12 mouse cellular contexts compared by ENCODE assay signal in genomic region chr3:89870472-89871271, GRCm38 (mm10). TPM values are rescaled to one million over a fixed set of nuclear protein-coding genes. Genes with fewer than 3 reads are reported as not detected.
DNase-seq lines count a peak whose midpoint lies in the region; ATAC-seq and TF ChIP-seq lines count a peak whose summit lies in the region.
"Had no signal": no experiment of that assay in that cellular context is flagged by ENCODE, and none has a peak within 500 bp of the region (broad histone marks: within the 10 kb centered on the region; RNA-seq: fewer than 3 reads in every experiment).

No protein-coding gene starts in this region.

- 72% methylated on average over 22 of the region's 22 CpGs for WGBS in heart, embryonic 16.5 days
- 76% methylated on average over 22 of the region's 22 CpGs for WGBS in heart, embryonic 10.5 days
- 68% methylated on average over 22 of the region's 22 CpGs for WGBS in liver, embryonic 11.5 days
- 49% methylated on average over 22 of the region's 22 CpGs for WGBS in thymus, adult 2 months

- no peak for DNase-seq in heart, embryonic 10.5 days (ENCODE audit: low spot score)
- peak; percentile 52 for DNase-seq in T-cell, adult 2 months (ENCODE audit: low spot score)
- no peak for DNase-seq in liver, embryonic 11.5 days (ENCODE audit: low spot score)
- DNase-seq in thymus, adult 2 months: peak; percentile 49
- no peak for DNase-seq in cerebellum, adult 18-20 months
- no peak for DNase-seq in ovary, adult 18-20 months (ENCODE audit: low spot score)
- no peak for DNase-seq in adrenal gland, postnatal 36 days
- DNase-seq: adrenal gland, adult 2 months; cerebellum, postnatal 10 days; kidney, postnatal 36 days had no signal

- H3K27me3 ChIP-seq in heart, embryonic 16.5 days (ENCODE audit: control insufficient read depth, insufficient read depth, low read length): no peaks in the 10 kb centered on the region
- H3K27me3 ChIP-seq in heart, embryonic 10.5 days (ENCODE audit: insufficient read depth, poor library complexity, severe bottlenecking): no peaks in the 10 kb centered on the region
- no peaks in the 10 kb centered on the region for H3K27me3 ChIP-seq in liver, embryonic 11.5 days (replicated peaks; ENCODE audit: control insufficient read depth, insufficient read depth, low read length)
- H3K27me3 ChIP-seq in thymus, adult 2 months (ENCODE audit: control insufficient read depth, insufficient read depth, low read length): no peaks in the 10 kb centered on the region
- H3K27me3 ChIP-seq: forebrain, embryonic 13.5 days had no signal

- TF ChIP-seq CTCF in thymus, adult 2 months (IDR thresholded peaks at IDR 0.05; ENCODE audit: borderline replicate concordance, control insufficient read depth, extremely low read depth, insufficient read depth, low read length, poor library complexity): no peak

- 0 out of 2 replicates have a peak, but pooled peaks have one; percentile 24 for ATAC-seq in heart, embryonic 16.5 days (replicated peaks; ENCODE audit: extremely low read depth, insufficient read depth, low FRiP score)
- ATAC-seq in liver, embryonic 11.5 days (replicated peaks; ENCODE audit: low FRiP score): peak; percentile 54
- ATAC-seq: forebrain, embryonic 13.5 days had no signal

- no peak overlapping the region for H3K4me2 ChIP-seq in heart, embryonic 16.5 days (ENCODE audit: low read depth, low read length)
- H3K4me2 ChIP-seq in liver, embryonic 11.5 days: peak overlapping the region; percentile 55
- H3K4me2 ChIP-seq: forebrain, embryonic 13.5 days had no signal

- no peak overlapping the region for H3K9ac ChIP-seq in heart, embryonic 16.5 days (ENCODE audit: low read length)
- peak overlapping the region; percentile 57 for H3K9ac ChIP-seq in liver, embryonic 11.5 days (ENCODE audit: low read depth, low read length)
- H3K9ac ChIP-seq: forebrain, embryonic 13.5 days had no signal

- H3K9me3 ChIP-seq in heart, embryonic 16.5 days (replicated peaks; ENCODE audit: control insufficient read depth, low read length): no peaks in the 10 kb centered on the region
- no peaks in the 10 kb centered on the region for H3K9me3 ChIP-seq in heart, embryonic 10.5 days
- no peaks in the 10 kb centered on the region for H3K9me3 ChIP-seq in liver, embryonic 11.5 days (ENCODE audit: control insufficient read depth, low read length)

- TF ChIP-seq POLR2A in thymus, adult 2 months (IDR thresholded peaks at IDR 0.05; ENCODE audit: control insufficient read depth, extremely low read depth, insufficient read depth, low read length, poor library complexity): no peak

- H3K36me3 ChIP-seq in heart, embryonic 16.5 days (ENCODE audit: control insufficient read depth, insufficient read depth): no peaks in the 10 kb centered on the region
- no peaks in the 10 kb centered on the region for H3K36me3 ChIP-seq in heart, embryonic 10.5 days
- H3K36me3 ChIP-seq in liver, embryonic 11.5 days (ENCODE audit: control insufficient read depth, insufficient read depth, low read length): no peaks in the 10 kb centered on the region
- no peaks in the 10 kb centered on the region for H3K36me3 ChIP-seq in thymus, adult 2 months (ENCODE audit: control insufficient read depth, insufficient read depth, low read length)

- peaks cover 17% of the 10 kb centered on the region for H3K4me1 ChIP-seq in heart, embryonic 16.5 days (ENCODE audit: control insufficient read depth, insufficient read depth, low read length)
- peaks cover 28% of the 10 kb centered on the region for H3K4me1 ChIP-seq in heart, embryonic 10.5 days
- H3K4me1 ChIP-seq in liver, embryonic 11.5 days (replicated peaks; ENCODE audit: control insufficient read depth, insufficient read depth, low read length): peaks cover 25% of the 10 kb centered on the region
- H3K4me1 ChIP-seq in thymus, adult 2 months (replicated peaks; ENCODE audit: control insufficient read depth, insufficient read depth, low read length): peaks cover 45% of the 10 kb centered on the region

- no peak overlapping the region for H3K27ac ChIP-seq in heart, embryonic 16.5 days (ENCODE audit: low read length)
- no peak overlapping the region; the same call in 1 of the 2 replicates for H3K27ac ChIP-seq in heart, embryonic 10.5 days
- peak overlapping the region; percentile 87 for H3K27ac ChIP-seq in liver, embryonic 11.5 days (ENCODE audit: low read depth, low read length)
- H3K27ac ChIP-seq in thymus, adult 2 months (ENCODE audit: control insufficient read depth, insufficient read depth, low read length): peak overlapping the region; percentile 83
- H3K27ac ChIP-seq: forebrain, embryonic 13.5 days had no signal

- H3K4me3 ChIP-seq in heart, embryonic 16.5 days (ENCODE audit: low read length): no peak overlapping the region
- no peak overlapping the region for H3K4me3 ChIP-seq in heart, embryonic 10.5 days
- H3K4me3 ChIP-seq in liver, embryonic 11.5 days (ENCODE audit: low read depth, low read length): no peak overlapping the region; the same call in 1 of the 2 replicates
- H3K4me3 ChIP-seq in thymus, adult 2 months (ENCODE audit: control insufficient read depth, insufficient read depth, low read length): no peak overlapping the region
- H3K4me3 ChIP-seq: forebrain, embryonic 13.5 days had no signal

RNA-seq across cellular contexts. Expression of gene She, which starts 39.5 kb away (rescaled TPM):
- polyA plus RNA-seq in heart, embryonic 16.5 days (2015; fragmentation: Nextera tagmentation; extraction: Ambion mirVana): 4.8 and 7.2 TPM in 2 replicates
- 5.4 and 5.9 TPM in 2 replicates for polyA plus RNA-seq in heart, embryonic 10.5 days (2016; fragmentation: Nextera tagmentation; extraction: Ambion mirVana)
- polyA plus RNA-seq in liver, embryonic 11.5 days (2014; fragmentation: Nextera tagmentation; extraction: Ambion mirVana): 3.2 and 3.9 TPM in 2 replicates
- 0.43 and 0.69 TPM in 2 replicates for polyA plus RNA-seq in thymus, adult 2 months (2012; rRNA removed)
- 1 to 10 TPM; 7.8 to 8.5 TPM for total RNA-seq in adrenal gland, postnatal 36 days (2021)

RNA-seq across cellular contexts. Expression of gene Il6ra, which starts 42.3 kb away (rescaled TPM):
- polyA plus RNA-seq in heart, embryonic 16.5 days (2015; fragmentation: Nextera tagmentation; extraction: Ambion mirVana): 1.1 TPM in 2 replicates
- polyA plus RNA-seq in heart, embryonic 10.5 days (2016; fragmentation: Nextera tagmentation; extraction: Ambion mirVana): 0.28 and 0.48 TPM in 2 replicates
- polyA plus RNA-seq in liver, embryonic 11.5 days (2014; fragmentation: Nextera tagmentation; extraction: Ambion mirVana): 0.71 and 1.0 TPM in 2 replicates
- 10.4 and 11.1 TPM in 2 replicates for polyA plus RNA-seq in thymus, adult 2 months (2012; rRNA removed)
- total RNA-seq in adrenal gland, postnatal 36 days (2021): 10 to 100 TPM in 1 of 2 experiments, 1 to 10 TPM in 1; 7.4 to 12.9 TPM

Comparison
In these comparisons a context has a peak if more than half of its experiments do, and no peak if none do; other contexts are left out.
1. H3K27ac ChIP-seq: peak in liver, embryonic 11.5 days (single experiment) and thymus, adult 2 months (single experiment); none in heart, embryonic 16.5 days (single experiment) and heart, embryonic 10.5 days (single experiment).
2. DNase-seq: peak in T-cell, adult 2 months (single experiment) and thymus, adult 2 months (single experiment); none in heart, embryonic 10.5 days (single experiment), liver, embryonic 11.5 days (single experiment), cerebellum, adult 18-20 months (0 of 2), ovary, adult 18-20 months (single experiment) and adrenal gland, postnatal 36 days (0 of 2).